Mouse (Mus musculus): ENCODE measurements around the gene Ube2a.

Ube2a gene

DNA sequence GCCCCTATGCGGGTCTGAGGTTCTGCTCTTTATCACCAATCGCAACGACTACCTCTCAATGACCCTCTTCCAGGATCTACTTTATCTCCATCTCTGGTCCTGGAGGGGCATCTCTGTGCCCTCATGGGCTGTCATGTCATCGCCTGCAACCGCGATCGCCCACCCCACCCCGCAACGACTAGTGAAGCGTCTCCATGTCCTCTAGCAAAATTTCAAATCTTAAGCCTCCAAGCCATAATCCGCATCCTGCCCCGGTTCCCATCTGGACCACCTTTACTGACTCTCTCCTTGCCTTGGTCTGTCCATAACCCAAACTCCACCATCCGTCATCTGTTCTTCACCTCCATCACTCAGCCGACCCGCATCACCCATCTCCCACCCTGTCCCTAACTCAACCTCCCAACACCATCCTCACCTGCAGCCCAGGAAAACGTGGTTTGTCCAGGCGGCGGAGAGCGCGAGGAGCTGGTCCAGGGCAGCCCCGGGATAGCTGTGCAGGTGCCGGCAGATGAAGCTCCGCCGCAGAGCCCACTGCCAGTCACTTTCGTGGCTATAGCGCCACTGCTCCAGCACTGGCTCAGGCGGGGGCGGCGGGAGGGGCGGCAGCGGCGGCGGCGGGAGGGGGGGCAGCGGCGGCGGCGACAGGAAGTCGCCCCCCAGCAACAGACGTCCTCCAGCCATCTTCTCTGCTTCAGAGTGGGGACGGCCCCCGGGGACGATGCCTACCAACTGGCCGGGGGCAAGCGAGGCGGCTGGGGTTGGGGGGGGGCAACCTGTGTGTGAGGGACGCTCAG lies 28.8 kb downstream of the Ube2a start, which contains the start of gene Nkrf:
TSS of gene Nkrf (minus strand) at position 579 of the 794 bp plus-strand sequence.
- peak; percentile 64 for DNase-seq (ENCODE audit: low read depth)

- DNase-seq (ENCODE audit: low read depth) = peak; percentile 95
Measured at GRCm38 (mm10) chrX:36903115-36903768, 29.5 kb downstream of the Ube2a start.

GRCm38 (mm10) chrX:36906539-36906938 lies 32.8 kb downstream of the Ube2a start:
- DNase-seq (ENCODE audit: low read depth) = no peak

GRCm38 (mm10) chrX:36911343-36911742 lies 37.6 kb downstream of the Ube2a start:
- DNase-seq (ENCODE audit: low read depth) = peak; percentile 66

DNA sequence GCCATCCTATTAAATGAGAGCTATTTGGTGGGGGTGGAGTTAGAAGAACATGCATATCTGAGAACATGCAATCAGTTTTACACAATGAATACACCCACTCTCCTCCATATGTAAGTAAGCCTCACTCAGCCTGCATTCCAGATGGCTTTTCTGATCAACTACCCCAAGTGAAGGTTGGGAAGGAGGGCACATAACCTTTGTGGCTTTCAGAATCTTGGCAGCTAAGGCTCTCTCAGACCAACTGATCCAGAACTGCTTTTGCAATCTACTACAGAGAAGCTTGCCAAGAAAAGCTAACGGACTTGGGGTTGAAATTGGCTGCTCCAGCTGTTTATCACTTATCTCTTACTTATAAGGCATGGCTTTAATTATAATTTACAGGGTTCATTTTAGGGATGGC lies 44.0 kb downstream of the Ube2a start:
- DNase-seq (ENCODE audit: low read depth) = no peak

- DNase-seq (ENCODE audit: low read depth) = no peak
Measured at GRCm38 (mm10) chrX:36921346-36921745, 47.6 kb downstream of the Ube2a start.

- DNase-seq (ENCODE audit: low read depth) = no peak
Measured at GRCm38 (mm10) chrX:36928791-36929190, 55.1 kb downstream of the Ube2a start.

DNA sequence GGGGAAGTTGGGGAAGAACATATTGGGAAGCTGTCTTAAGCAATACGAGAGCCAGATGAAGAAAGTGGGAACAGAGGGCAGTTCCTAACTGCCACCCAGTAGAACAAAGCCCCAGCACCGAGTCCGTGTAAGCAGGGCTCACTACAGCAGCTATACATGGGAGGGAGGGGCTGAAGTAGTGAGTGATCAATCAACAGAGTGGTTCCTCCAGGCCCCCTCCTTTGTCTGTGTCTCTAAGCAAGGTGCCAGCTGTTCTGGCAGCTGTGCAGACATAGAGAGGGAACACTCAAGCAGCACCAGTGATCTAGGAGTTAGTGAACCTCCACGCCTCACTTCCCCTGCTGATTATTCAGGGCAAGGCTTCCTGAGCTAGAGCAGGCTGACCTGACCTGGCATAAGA lies 56.0 kb downstream of the Ube2a start:
- no peak for DNase-seq (ENCODE audit: low read depth)

DNA sequence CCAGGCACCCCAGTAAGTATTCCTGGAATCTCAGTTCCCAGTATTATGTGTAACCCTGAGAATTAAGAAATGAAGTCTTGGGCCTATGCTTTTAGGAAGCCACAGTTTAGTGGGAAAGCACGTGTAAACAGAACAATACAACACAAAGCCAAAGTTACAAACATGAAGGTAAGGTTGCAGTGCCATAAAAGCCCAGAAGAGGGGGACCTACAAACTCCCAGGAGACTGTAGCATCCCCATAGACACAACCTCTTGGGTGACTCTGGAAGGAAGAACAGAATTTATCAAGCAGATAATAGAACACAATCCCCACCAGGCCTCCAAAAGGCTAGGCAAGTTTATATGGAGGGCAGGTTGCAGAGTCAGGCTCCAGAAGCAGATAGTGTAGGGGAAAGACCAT lies 56.9 kb downstream of the Ube2a start:
- DNase-seq (ENCODE audit: low read depth) = peak; percentile 44

All from induced T-regulatory cell, adult 2 months (primary cell).